Mouse (Mus musculus): ENCODE measurements at regions not wholly inside any gene's neighbourhood (a gene's known extent, or its start where the extent isn't known, plus 50 kb on each side); places are given as distances from the start of the nearest gene placed in this dataset.

- no peaks in the 10 kb centered on the region for H3K36me3 ChIP-seq (replicated peaks in 1 of 2; ENCODE audit: control insufficient read depth in 1 of 2, insufficient read depth in 1 of 2, low read length in 1 of 2)
- H3K27ac ChIP-seq (ENCODE audit: insufficient read depth, low read depth), result no peak overlapping the region
- TF ChIP-seq SIN3A (IDR thresholded peaks at IDR 0.05; ENCODE audit: low read length) (no peak), ZKSCAN1 (IDR thresholded peaks at IDR 0.05; ENCODE audit: borderline replicate concordance, low read depth, low read length) (no peak), ZC3H11A (IDR thresholded peaks at IDR 0.05; ENCODE audit: low read depth, low read length) (no peak), CTCF (conservative IDR thresholded peaks at IDR 0.05 in 1 of 2, IDR thresholded peaks at IDR 0.05 in 1 of 2; ENCODE audit: low read depth in 2 of 2, low read length in 2 of 2) (no peak), IRF4 (IDR thresholded peaks at IDR 0.05; ENCODE audit: low read depth, low read length) (no peak)
- H3K9ac ChIP-seq (ENCODE audit: insufficient read depth, low read depth), result no peak overlapping the region
- H3K4me3 ChIP-seq (replicated peaks in 1 of 3; ENCODE audit: low read depth in 2 of 3, low read length in 2 of 3, poor library complexity in 1 of 3), result no peak overlapping the region
- no peaks in the 10 kb centered on the region for H3K4me1 ChIP-seq (ENCODE audit: control insufficient read depth in 1 of 2, insufficient read depth in 2 of 2)
- H3K4me2 ChIP-seq (ENCODE audit: insufficient read depth, low read depth, poor library complexity, severe bottlenecking), result no peak overlapping the region
- H3K79me2 ChIP-seq (replicated peaks; ENCODE audit: control insufficient read depth, extremely low read depth, insufficient read depth, poor library complexity, severe bottlenecking), result no peaks in the 10 kb centered on the region
- no peaks in the 10 kb centered on the region for H3K9me3 ChIP-seq (replicated peaks; ENCODE audit: low read length)
- no peaks in the 10 kb centered on the region for H3K27me3 ChIP-seq (replicated peaks)
- no peak for DNase-seq (ENCODE audit: extremely low read depth)
- in situ Hi-C loops (cut with MboI; ENCODE audit: low pct_ligation_motif_present, low pct_unique_long_range_greater_than_20kb, low sequenced_read_pairs), result no loop called here
- dilution Hi-C loops (cut with MboI; ENCODE audit: extremely low pct_ligation_motif_present, extremely low pct_unique_long_range_greater_than_20kb, low sequenced_read_pairs), result no loop called here
Measured at GRCm38 (mm10) chr6:50957328-50957900, 303.2 kb upstream of the Npvf start.

- no peaks in the 10 kb centered on the region for H3K79me2 ChIP-seq (replicated peaks; ENCODE audit: control insufficient read depth, extremely low read depth, insufficient read depth, poor library complexity, severe bottlenecking)
- H3K27ac ChIP-seq (ENCODE audit: insufficient read depth, low read depth), result no peak overlapping the region
- H3K9me3 ChIP-seq (replicated peaks; ENCODE audit: low read length), result no peaks in the 10 kb centered on the region
- H3K4me2 ChIP-seq (ENCODE audit: insufficient read depth, low read depth, poor library complexity, severe bottlenecking), result no peak overlapping the region
- no peak for DNase-seq (ENCODE audit: extremely low read depth)
- dilution Hi-C loops (cut with MboI; ENCODE audit: extremely low pct_ligation_motif_present, extremely low pct_unique_long_range_greater_than_20kb, low sequenced_read_pairs), result no loop called here
- no peak overlapping the region for H3K9ac ChIP-seq (ENCODE audit: insufficient read depth, low read depth)
- no peak overlapping the region for H3K4me3 ChIP-seq (replicated peaks in 1 of 3; ENCODE audit: low read depth in 2 of 3, low read length in 2 of 3, poor library complexity in 1 of 3)
- H3K36me3 ChIP-seq (replicated peaks in 1 of 2; ENCODE audit: control insufficient read depth in 1 of 2, insufficient read depth in 1 of 2, low read length in 1 of 2), result no peaks in the 10 kb centered on the region
- TF ChIP-seq EP300 (IDR thresholded peaks at IDR 0.05; ENCODE audit: low read length) (no peak), POLR2A (IDR thresholded peaks at IDR 0.05; ENCODE audit: low read depth, low read length) (no peak), MAZ (IDR thresholded peaks at IDR 0.05; ENCODE audit: low read depth, low read length) (no peak), MAX (IDR thresholded peaks at IDR 0.05; ENCODE audit: low read length) (no peak), NELFE (IDR thresholded peaks at IDR 0.05; ENCODE audit: low read depth, low read length) (no peak), MYC (IDR thresholded peaks at IDR 0.05; ENCODE audit: low read depth, low read length) (no peak), BHLHE40 (IDR thresholded peaks at IDR 0.05; ENCODE audit: low read depth, low read length) (no peak), ETS1 (conservative IDR thresholded peaks at IDR 0.05; ENCODE audit: low read depth, low read length) (no peak), JUN (IDR thresholded peaks at IDR 0.05; ENCODE audit: insufficient read depth, low read depth, low read length) (no peak), JUND (conservative IDR thresholded peaks at IDR 0.05; ENCODE audit: low read depth, low read length) (no peak), RAD21 (IDR thresholded peaks at IDR 0.05; ENCODE audit: low read depth, low read length) (no peak), KAT2A (IDR thresholded peaks at IDR 0.05; ENCODE audit: insufficient replicate concordance, low read length) (no peak), MAFK (IDR thresholded peaks at IDR 0.05; ENCODE audit: insufficient replicate concordance, low read length) (no peak), ZKSCAN1 (IDR thresholded peaks at IDR 0.05; ENCODE audit: borderline replicate concordance, low read depth, low read length) (no peak), TCF12 (IDR thresholded peaks at IDR 0.05; ENCODE audit: low read depth, low read length) (no peak), NRF1 (IDR thresholded peaks at IDR 0.05; ENCODE audit: low read depth, low read length) (no peak)
- no peaks in the 10 kb centered on the region for H3K4me1 ChIP-seq (ENCODE audit: control insufficient read depth in 1 of 2, insufficient read depth in 2 of 2)
- no peaks in the 10 kb centered on the region for H3K27me3 ChIP-seq (replicated peaks)
- in situ Hi-C loops (cut with MboI; ENCODE audit: low pct_ligation_motif_present, low pct_unique_long_range_greater_than_20kb, low sequenced_read_pairs), result no loop called here
Measured at GRCm38 (mm10) chr6:50960341-50960740, 306.1 kb upstream of the Npvf start.
